Mouse (Mus musculus) thymus, adult 2 months (tissue): ENCODE measurements around the gene Rnf38.

Experiments used
- CTCF ChIP-seq: fragments of 200-500 bp; IDR thresholded peaks from 2 replicates; pipeline ENCODE4 v1.5.1; 2012; ENCODE audit warnings: mild to moderate bottlenecking, control low read depth, low read length, moderate library complexity, borderline replicate concordance; ENCODE audit not compliant: control insufficient read depth, poor library complexity, insufficient read depth; ENCODE audit errors: extremely low read depth
- POLR2A ChIP-seq: fragments of 200-500 bp; IDR thresholded peaks from 2 replicates; pipeline ENCODE4 v1.6.1; 2012; ENCODE audit warnings: mild to moderate bottlenecking, low read length, control low read depth, moderate library complexity; ENCODE audit not compliant: control insufficient read depth, poor library complexity, insufficient read depth; ENCODE audit errors: extremely low read depth

DNA sequence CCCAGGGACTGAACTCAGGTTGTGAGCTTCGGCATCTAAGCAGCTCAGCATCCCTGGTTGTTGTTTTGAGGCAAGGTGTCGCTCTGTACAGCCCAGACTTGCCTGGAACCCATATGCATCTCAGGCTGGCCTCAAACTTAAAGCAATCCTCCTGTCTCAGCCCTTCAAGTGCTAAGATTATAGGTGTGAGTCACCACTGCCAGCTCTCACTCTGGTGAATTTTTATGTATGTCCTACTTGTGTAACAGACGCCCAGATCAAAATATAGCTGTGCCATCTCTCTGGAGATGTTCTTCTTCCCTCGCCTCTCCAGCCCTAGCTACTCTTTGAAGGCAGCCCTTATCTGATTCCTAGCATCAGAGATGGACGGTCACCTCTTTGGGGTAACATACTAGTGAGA lies 17.9 kb upstream of the Rnf38 start:
- no peak for TF ChIP-seq CTCF
- TF ChIP-seq POLR2A = no peak
